In genomic region chr2:173186047-173186943, GRCm38 (mm10) we compare ENCODE assay signal across 8 mouse cellular contexts. TPM values are rescaled to one million over a fixed set of nuclear protein-coding genes. Genes with fewer than 3 reads are reported as not detected.
DNase-seq lines count a peak whose midpoint lies in the region; ATAC-seq lines count a peak whose summit lies in the region.

No protein-coding gene starts in this region.

- no peak overlapping the region for H3K4me2 ChIP-seq in heart, embryonic 14.5 days (ENCODE audit: low read length)
- no peak overlapping the region for H3K4me2 ChIP-seq in kidney, embryonic 16.5 days (replicated peaks; ENCODE audit: low read depth, low read length)
- H3K4me2 ChIP-seq in liver, embryonic 11.5 days: no peak overlapping the region

- 24% methylated on average over 26 of the region's 26 CpGs for WGBS in heart, embryonic 14.5 days
- WGBS in kidney, embryonic 16.5 days: 28% methylated on average over 26 of the region's 26 CpGs
- 33% methylated on average over 26 of the region's 26 CpGs for WGBS in liver, embryonic 11.5 days

- DNase-seq in CD4-positive, CD25-positive, alpha-beta regulatory T cell, adult 2 months (ENCODE audit: low read depth, low spot score): peak; percentile 89
- DNase-seq in liver, embryonic 11.5 days (ENCODE audit: low spot score): peak; percentile 83
- peak; percentile 71 to 78 for DNase-seq in natural killer cell, adult 2 months (ENCODE audit: low spot score in 2 of 2)
- DNase-seq in spleen, postnatal 4 days (ENCODE audit: low spot score in 2 of 2): peak; percentile 66 to 93

- peaks cover 25% of the 10 kb centered on the region for H3K27me3 ChIP-seq in heart, embryonic 14.5 days (ENCODE audit: control insufficient read depth, insufficient read depth, low read length)
- peaks cover 20% of the 10 kb centered on the region for H3K27me3 ChIP-seq in kidney, embryonic 16.5 days (ENCODE audit: insufficient read depth, low read length)
- H3K27me3 ChIP-seq in liver, embryonic 11.5 days (replicated peaks; ENCODE audit: control insufficient read depth, insufficient read depth, low read length): 0 out of 2 replicates have a peak, but pooled peaks cover 2% of the 10 kb centered on the region

- H3K9me3 ChIP-seq in heart, embryonic 14.5 days (ENCODE audit: control insufficient read depth, low read length): no peaks in the 10 kb centered on the region
- no peaks in the 10 kb centered on the region for H3K9me3 ChIP-seq in kidney, embryonic 16.5 days (ENCODE audit: low read length)
- no peaks in the 10 kb centered on the region for H3K9me3 ChIP-seq in liver, embryonic 11.5 days (ENCODE audit: control insufficient read depth, low read length)

- ATAC-seq in erythroid progenitor cell, adult 5-6 weeks (replicated peaks; ENCODE audit: low FRiP score, poor library complexity, severe bottlenecking): peak; percentile 57; the same call in 1 of the 2 replicates
- ATAC-seq in heart, embryonic 14.5 days (ENCODE audit: insufficient number of reproducible peaks, insufficient read depth, low FRiP score, low read depth): 0 out of 2 replicates have a peak, but pooled peaks have one; percentile 33
- ATAC-seq in kidney, embryonic 16.5 days (ENCODE audit: low FRiP score, low TSS enrichment): peak; percentile 66
- ATAC-seq in liver, embryonic 11.5 days (replicated peaks; ENCODE audit: low FRiP score): no peak

- no peak overlapping the region for H3K9ac ChIP-seq in heart, embryonic 14.5 days (ENCODE audit: low read length)
- no peak overlapping the region for H3K9ac ChIP-seq in kidney, embryonic 16.5 days (replicated peaks; ENCODE audit: low read length)
- H3K9ac ChIP-seq in liver, embryonic 11.5 days (ENCODE audit: low read depth, low read length): no peak overlapping the region

- H3K4me3 ChIP-seq in brown adipose tissue, adult 24 weeks (ENCODE audit: insufficient read depth, low read depth, low read length): no peak overlapping the region
- no peak overlapping the region for H3K4me3 ChIP-seq in heart, embryonic 14.5 days (ENCODE audit: control insufficient read depth in 1 of 2, insufficient read depth in 1 of 2, low read depth in 1 of 2, low read length in 2 of 2)
- H3K4me3 ChIP-seq in kidney, embryonic 16.5 days (ENCODE audit: low read length): no peak overlapping the region
- no peak overlapping the region for H3K4me3 ChIP-seq in liver, embryonic 11.5 days (ENCODE audit: low read depth, low read length)

- no peaks in the 10 kb centered on the region for H3K4me1 ChIP-seq in brown adipose tissue, adult 24 weeks (ENCODE audit: control insufficient read depth, insufficient read depth, insufficient read length, low read length)
- 0 out of 4 replicates have a peak, but pooled peaks cover 0 to 3% of the 10 kb centered on the region in 2 experiments for H3K4me1 ChIP-seq in heart, embryonic 14.5 days (ENCODE audit: control insufficient read depth in 2 of 2, insufficient read depth in 2 of 2, low read length in 2 of 2)
- H3K4me1 ChIP-seq in kidney, embryonic 16.5 days (ENCODE audit: insufficient read depth, low read length): peaks cover 4% of the 10 kb centered on the region; the same call in 1 of the 2 replicates
- H3K4me1 ChIP-seq in liver, embryonic 11.5 days (replicated peaks; ENCODE audit: control insufficient read depth, insufficient read depth, low read length): no peaks in the 10 kb centered on the region

- peak overlapping the region; percentile 27; the same call in 1 of the 2 replicates for H3K27ac ChIP-seq in brown adipose tissue, adult 24 weeks (replicated peaks; ENCODE audit: low read depth, low read length)
- H3K27ac ChIP-seq in heart, embryonic 14.5 days (replicated peaks in 1 of 2; ENCODE audit: control insufficient read depth in 1 of 2, insufficient read depth in 1 of 2, low read depth in 2 of 2, low read length in 2 of 2): no peak overlapping the region
- no peak overlapping the region for H3K27ac ChIP-seq in kidney, embryonic 16.5 days (ENCODE audit: low read length)
- H3K27ac ChIP-seq in liver, embryonic 11.5 days (ENCODE audit: low read depth, low read length): no peak overlapping the region

- H3K36me3 ChIP-seq in heart, embryonic 14.5 days (ENCODE audit: control insufficient read depth, insufficient read depth, low read length): no peaks in the 10 kb centered on the region
- H3K36me3 ChIP-seq in kidney, embryonic 16.5 days (ENCODE audit: insufficient read depth, low read length): no peaks in the 10 kb centered on the region
- no peaks in the 10 kb centered on the region for H3K36me3 ChIP-seq in liver, embryonic 11.5 days (ENCODE audit: control insufficient read depth, insufficient read depth, low read length)

RNA-seq across cellular contexts. Expression of gene Zbp1, which starts 32.4 kb away (rescaled TPM):
- 1.6 TPM in 1 of 2 replicates, not detected in the other for polyA plus RNA-seq in brown adipose tissue, adult 24 weeks (2012; ENCODE audit: insufficient read depth, insufficient read length, missing spikeins)
- total RNA-seq in erythroid progenitor cell, adult 5-6 weeks (2015; ENCODE audit: low replicate concordance): 2.2 TPM in 1 of 2 replicates, not detected in the other
- 1.2 and 9.6 TPM in 2 replicates for total RNA-seq in erythroid progenitor cell, adult 5-6 weeks (2017; ENCODE audit: low replicate concordance)
- polyA plus RNA-seq in heart, embryonic 14.5 days (2014; fragmentation: Nextera tagmentation; extraction: Ambion mirVana): 1.2 TPM in 1 of 2 replicates, not detected in the other
- 0.67 TPM in 1 of 2 replicates, not detected in the other for polyA plus RNA-seq in kidney, embryonic 16.5 days (2015; fragmentation: Nextera tagmentation; extraction: Ambion mirVana)
- not detected in 2 replicates for polyA plus RNA-seq in liver, embryonic 11.5 days (2014; fragmentation: Nextera tagmentation; extraction: Ambion mirVana)

RNA-seq across cellular contexts. Expression of gene Pck1, which starts 33.4 kb away (rescaled TPM):
- 1,317 and 1,888 TPM in 2 replicates for polyA plus RNA-seq in brown adipose tissue, adult 24 weeks (2012; ENCODE audit: insufficient read depth, insufficient read length, missing spikeins)
- 2.9 TPM in 1 of 2 replicates, not detected in the other for total RNA-seq in erythroid progenitor cell, adult 5-6 weeks (2015; ENCODE audit: low replicate concordance)
- total RNA-seq in erythroid progenitor cell, adult 5-6 weeks (2017; ENCODE audit: low replicate concordance): 0.26 and 1.9 TPM in 2 replicates
- polyA plus RNA-seq in heart, embryonic 14.5 days (2014; fragmentation: Nextera tagmentation; extraction: Ambion mirVana): not detected in 2 replicates
- 35.4 and 38.4 TPM in 2 replicates for polyA plus RNA-seq in kidney, embryonic 16.5 days (2015; fragmentation: Nextera tagmentation; extraction: Ambion mirVana)
- polyA plus RNA-seq in liver, embryonic 11.5 days (2014; fragmentation: Nextera tagmentation; extraction: Ambion mirVana): 0.17 and 0.23 TPM in 2 replicates

Comparison
In these comparisons a context has a peak if more than half of its experiments do, and no peak if none do; other contexts are left out.
1. RNA of gene Pck1, which starts 33.4 kb away (polyA plus RNA-seq): 1,317 to 1,888 TPM in brown adipose tissue, adult 24 weeks; 35.4 to 38.4 TPM in kidney, embryonic 16.5 days, 0.17 to 0.23 TPM in liver, embryonic 11.5 days and not detected in heart, embryonic 14.5 days; every median in the first group is over 10 times any median in the second.
2. Peak in every context shown above with its lines, with median percentiles within 50 percentile points of each other: DNase-seq.